Mouse (Mus musculus): ENCODE data around the gene Fnbp1.

The Fnbp1 gene

GRCm38 (mm10) chr2:31096119-31096518, 45.7 kb downstream of the Fnbp1 start:
- no peak for DNase-seq (ENCODE audit: low spot score)

GRCm38 (mm10) chr2:31094565-31094964, 47.2 kb downstream of the Fnbp1 start:
- no peak for DNase-seq (ENCODE audit: low spot score)

GRCm38 (mm10) chr2:31092939-31093338, 48.9 kb downstream of the Fnbp1 start:
- DNase-seq (ENCODE audit: low spot score) = no peak

- DNase-seq (ENCODE audit: low spot score) = no peak
These were observed 50.6 kb downstream of the Fnbp1 start for GRCm38 (mm10) chr2:31091182-31091581.

- no peak for DNase-seq (ENCODE audit: low spot score)
These were observed 52.2 kb downstream of the Fnbp1 start for GRCm38 (mm10) chr2:31089607-31090006.

- DNase-seq (ENCODE audit: low spot score) = no peak
These were observed 52.9 kb downstream of the Fnbp1 start for GRCm38 (mm10) chr2:31088871-31089270.

GRCm38 (mm10) chr2:31087663-31088661, 53.8 kb downstream of the Fnbp1 start:
- peak; percentile 52 for DNase-seq (ENCODE audit: low spot score)

GRCm38 (mm10) chr2:31087085-31087484, 54.7 kb downstream of the Fnbp1 start:
- peak; percentile 41 for DNase-seq (ENCODE audit: low spot score)

GRCm38 (mm10) chr2:31086543-31086942, 55.3 kb downstream of the Fnbp1 start:
- DNase-seq (ENCODE audit: low spot score) = no peak

- no peak for DNase-seq (ENCODE audit: low spot score)
These were observed 57.5 kb downstream of the Fnbp1 start for GRCm38 (mm10) chr2:31084169-31084850.

GRCm38 (mm10) chr2:31083372-31083771, 58.4 kb downstream of the Fnbp1 start:
- DNase-seq (ENCODE audit: low spot score) = no peak

- DNase-seq (ENCODE audit: low spot score) = no peak
These were observed 59.2 kb downstream of the Fnbp1 start for GRCm38 (mm10) chr2:31082639-31083038.

GRCm38 (mm10) chr2:31081349-31081748, 60.5 kb downstream of the Fnbp1 start:
- DNase-seq (ENCODE audit: low spot score) = no peak

GRCm38 (mm10) chr2:31079117-31079516, 62.7 kb downstream of the Fnbp1 start:
- no peak for DNase-seq (ENCODE audit: low spot score)

GRCm38 (mm10) chr2:31077574-31077973, 64.2 kb downstream of the Fnbp1 start:
- no peak for DNase-seq (ENCODE audit: low spot score)

GRCm38 (mm10) chr2:31076351-31077140, 65.3 kb downstream of the Fnbp1 start:
- no peak for DNase-seq (ENCODE audit: low spot score)

GRCm38 (mm10) chr2:31075836-31076235, 66.0 kb downstream of the Fnbp1 start:
- DNase-seq (ENCODE audit: low spot score) = no peak

GRCm38 (mm10) chr2:31075168-31075567, 66.6 kb downstream of the Fnbp1 start:
- no peak for DNase-seq (ENCODE audit: low spot score)

- DNase-seq (ENCODE audit: low spot score) = no peak
These were observed 72.3 kb downstream of the Fnbp1 start for GRCm38 (mm10) chr2:31069506-31069905.

- DNase-seq (ENCODE audit: low spot score) = peak; percentile 24
These were observed 72.7 kb downstream of the Fnbp1 start for GRCm38 (mm10) chr2:31069114-31069445.

- DNase-seq (ENCODE audit: low spot score) = peak; percentile 73
These were observed 73.3 kb downstream of the Fnbp1 start for GRCm38 (mm10) chr2:31068246-31069113.
